Mouse (Mus musculus) MEL (cell line): ENCODE measurements around the gene Tbc1d1. TPM values are rescaled to one million over a fixed set of nuclear protein-coding genes. Genes with fewer than 3 reads are reported as not detected.

Experiments
- DNase-seq: peaks from one replicate; pipeline ENCODE4 v3.0.0; 2011; ENCODE audit warnings: low read depth, low spot score
- H3K27ac ChIP-seq: 2 replicates; pipeline ENCODE4 v1.5.1; 2012; ENCODE audit warnings: low read depth, mild to moderate bottlenecking, control low read depth, low read length, moderate library complexity; ENCODE audit not compliant: control insufficient read depth
- H3K27me3 ChIP-seq, 2 experiments: fragments of 150-350 bp in 1 of 2; sonication (generic) in 1 of 2; 2 replicates each; pipeline ENCODE4 v1.6.1; 2012; ENCODE audit warnings: low read length in 2 of 2, mild to moderate bottlenecking in 2 of 2, improper control_type of control experiment in 1 of 2, moderate library complexity in 1 of 2; ENCODE audit not compliant: insufficient read depth in 2 of 2, control insufficient read depth in 1 of 2
- H3K36me3 ChIP-seq, 2 experiments: 2 replicates each; pipeline ENCODE4 v1.6.1; 2012 to 2014; ENCODE audit warnings: low read length in 2 of 2, improper control_type of control experiment in 1 of 2, inconsistent platforms in 1 of 2, mild to moderate bottlenecking in 1 of 2; ENCODE audit not compliant: insufficient read depth in 2 of 2, control insufficient read depth in 1 of 2
- H3K4me1 ChIP-seq, 2 experiments: fragments of 150-350 bp in 1 of 2; sonication (generic) in 1 of 2; 2 replicates each; pipeline ENCODE4 v1.6.1; 2012; ENCODE audit warnings: low read length in 2 of 2, improper control_type of control experiment in 1 of 2, mild to moderate bottlenecking in 1 of 2; ENCODE audit not compliant: insufficient read depth in 2 of 2, control insufficient read depth in 1 of 2
- H3K4me3 ChIP-seq, 2 experiments: fragments of 150-350 bp in 1 of 2; sonication (generic) in 1 of 2; 2 replicates each; pipeline ENCODE4 v1.5.1; 2012; ENCODE audit warnings: low read depth in 2 of 2, low read length in 2 of 2, mild to moderate bottlenecking in 2 of 2, moderate library complexity in 2 of 2, control low read depth in 1 of 2, improper control_type of control experiment in 1 of 2; ENCODE audit not compliant: control insufficient read depth in 1 of 2, insufficient read depth in 1 of 2
- H3K79me2 ChIP-seq: 2 replicates; pipeline ENCODE4 v1.6.1; 2012; ENCODE audit warnings: mild to moderate bottlenecking, low read length, moderate library complexity; ENCODE audit not compliant: control insufficient read depth, poor library complexity, insufficient read depth
- H3K9ac ChIP-seq: 2 replicates; pipeline ENCODE4 v1.6.1; 2012; ENCODE audit warnings: low read depth, mild to moderate bottlenecking, control low read depth, low read length, moderate library complexity; ENCODE audit not compliant: control insufficient read depth, poor library complexity, severe bottlenecking
- H3K9me3 ChIP-seq: fragments of 150-350 bp; sonication (generic); replicated peaks from 2 replicates; pipeline ENCODE4 v1.6.1; 2012; ENCODE audit warnings: mild to moderate bottlenecking, low read length, improper control_type of control experiment, moderate library complexity; ENCODE audit not compliant: insufficient read depth
- ELF1 ChIP-seq: IDR thresholded peaks from 2 replicates; pipeline ENCODE4 v1.6.1; 2014; ENCODE audit warnings: low read depth, mild to moderate bottlenecking, inconsistent platforms, low read length, improper control_type of control experiment, moderate library complexity
- ETS1 ChIP-seq: IDR thresholded peaks from 2 replicates; pipeline ENCODE4 v1.6.1; 2012; ENCODE audit warnings: low read depth, mild to moderate bottlenecking, inconsistent platforms, low read length, improper control_type of control experiment, moderate library complexity
- JUND ChIP-seq: IDR thresholded peaks from 2 replicates; pipeline ENCODE4 v1.6.1; 2011; ENCODE audit warnings: low read depth, mild to moderate bottlenecking, improper control_type of control experiment, low read length
- MAFK ChIP-seq: IDR thresholded peaks from 2 replicates; pipeline ENCODE4 v1.6.1; 2011; ENCODE audit warnings: low read depth, mild to moderate bottlenecking, low read length, improper control_type of control experiment, borderline replicate concordance
- MEF2A ChIP-seq: IDR thresholded peaks from 2 replicates; pipeline ENCODE4 v1.6.1; 2014; ENCODE audit warnings: low read depth, mild to moderate bottlenecking, inconsistent platforms, low read length, improper control_type of control experiment; ENCODE audit not compliant: poor library complexity, insufficient replicate concordance, severe bottlenecking; ENCODE audit errors: extremely low read depth
- MYC ChIP-seq: IDR thresholded peaks from 2 replicates; pipeline ENCODE4 v1.6.1; 2011; ENCODE audit warnings: low read depth, mild to moderate bottlenecking, low read length, improper control_type of control experiment, moderate library complexity
- POLR2A ChIP-seq, 2 experiments: IDR thresholded peaks; 2 replicates each; pipeline ENCODE4 v1.6.1; 2011 to 2012; ENCODE audit warnings: low read length in 2 of 2, mild to moderate bottlenecking in 2 of 2, control low read depth in 1 of 2, improper control_type of control experiment in 1 of 2, low read depth in 1 of 2, moderate library complexity in 1 of 2; ENCODE audit not compliant: control insufficient read depth in 1 of 2, insufficient read depth in 1 of 2, poor library complexity in 1 of 2
- POLR2AphosphoS2 ChIP-seq: IDR thresholded peaks from 2 replicates; pipeline ENCODE4 v1.6.1; 2011; ENCODE audit warnings: low read length, improper control_type of control experiment
- RAD21 ChIP-seq: IDR thresholded peaks from 2 replicates; pipeline ENCODE4 v1.6.1; 2011; ENCODE audit warnings: mild to moderate bottlenecking, low read depth, low read length, improper control_type of control experiment
- RCOR1 ChIP-seq: IDR thresholded peaks from 2 replicates; pipeline ENCODE4 v1.6.1; 2012; ENCODE audit warnings: low read depth, mild to moderate bottlenecking, inconsistent platforms, low read length, improper control_type of control experiment
- SIN3A ChIP-seq: IDR thresholded peaks from 2 replicates; pipeline ENCODE4 v1.6.1; 2012; ENCODE audit warnings: low read length, improper control_type of control experiment, inconsistent platforms
- TAL1 ChIP-seq: IDR thresholded peaks from 2 replicates; pipeline ENCODE4 v1.6.1; 2012; ENCODE audit warnings: mild to moderate bottlenecking, inconsistent platforms, low read length, moderate library complexity, mixed read lengths
- TCF12 ChIP-seq: IDR thresholded peaks from 2 replicates; pipeline ENCODE4 v1.6.1; 2014; ENCODE audit warnings: low read depth, mild to moderate bottlenecking, inconsistent platforms, low read length, improper control_type of control experiment, moderate library complexity
- USF1 ChIP-seq: IDR thresholded peaks from 2 replicates; pipeline ENCODE4 v1.6.1; 2014; ENCODE audit warnings: low read depth, mild to moderate bottlenecking, inconsistent platforms, low read length, improper control_type of control experiment, moderate library complexity
- USF2 ChIP-seq, 2 experiments: IDR thresholded peaks; 2 replicates each; pipeline ENCODE4 v1.6.1; 2011 to 2012; ENCODE audit warnings: improper control_type of control experiment in 2 of 2, low read length in 2 of 2, borderline replicate concordance in 1 of 2, inconsistent platforms in 1 of 2, low read depth in 1 of 2, mild to moderate bottlenecking in 1 of 2; ENCODE audit not compliant: insufficient read depth in 1 of 2
- ZKSCAN1 ChIP-seq: IDR thresholded peaks from 2 replicates; pipeline ENCODE4 v1.6.1; 2012; ENCODE audit warnings: low read depth, mild to moderate bottlenecking, inconsistent platforms, low read length, improper control_type of control experiment, moderate library complexity
- ZMIZ1 ChIP-seq: IDR thresholded peaks from 2 replicates; pipeline ENCODE4 v1.6.1; 2012; ENCODE audit warnings: low read depth, mild to moderate bottlenecking, inconsistent platforms, low read length, improper control_type of control experiment, moderate library complexity
- polyA plus RNA-seq, 2 experiments: library from polyadenylated mRNA; stranded (reverse) in 1 of 2; unstranded in 1 of 2; fragments of >175 nt in 1 of 2; fragments of >200 nt in 1 of 2; gene quantifications; 2 replicates each; pipeline versions ENCODE4 v1.2.1 to v1.2.4; 2012; ENCODE audit warnings: low replicate concordance in 2 of 2, low read depth in 1 of 2; ENCODE audit not compliant: insufficient read length in 2 of 2, insufficient read depth in 1 of 2, missing spikeins in 1 of 2
- total RNA-seq: library from RNA; depleted of rRNA; stranded (reverse); fragments of 300-350 nt; gene quantifications from 2 replicates; pipeline ENCODE4 v1.2.3, GENCODE M21; 2012

The Tbc1d1 gene
- total and polyA plus RNA-seq, 3 experiments: 22.5 to 24.4 TPM; not detected in 1

GRCm38 (mm10) chr5:64149184-64150127 is 6.6 kb upstream of the Tbc1d1 start (continued):
- TF ChIP-seq POLR2AphosphoS2 (no peak), POLR2A (IDR thresholded peaks at IDR 0.05; ENCODE audit: control insufficient read depth in 1 of 2, insufficient read depth in 1 of 2, low read depth in 1 of 2, low read length in 2 of 2, poor library complexity in 1 of 2) (no peak), ZKSCAN1 (no peak), ETS1 (peak; percentile 52; the same call in 1 of the 2 replicates), MEF2A (no peak), MYC (no peak), TCF12 (peak; percentile 38), ELF1 (no peak), MAFK (no peak), USF1 (no peak), TAL1 (0 out of 2 replicates have a peak, but pooled peaks have one; percentile 3), ZMIZ1 (no peak), SIN3A (no peak), JUND (no peak), RCOR1 (no peak)

GRCm38 (mm10) chr5:64153319-64153718 is 2.8 kb upstream of the Tbc1d1 start:
- no peak overlapping the region for H3K4me3 ChIP-seq
- H3K9me3 ChIP-seq: no peaks in the 10 kb centered on the region
- no peaks in the 10 kb centered on the region; the same call in 1 of the 2 replicates for H3K79me2 ChIP-seq
- H3K36me3 ChIP-seq: peaks cover 0 to 22% of the 10 kb centered on the region in 2 experiments; a peak in 2 of 4 replicates
- DNase-seq: no peak
- H3K9ac ChIP-seq: no peak overlapping the region
- no peak overlapping the region for H3K27ac ChIP-seq
- no peaks in the 10 kb centered on the region for H3K27me3 ChIP-seq
- peaks cover 7 to 31% of the 10 kb centered on the region in 2 experiments for H3K4me1 ChIP-seq
- no peak for TF ChIP-seq RAD21
- TF ChIP-seq USF2 (IDR thresholded peaks at IDR 0.05; ENCODE audit: borderline replicate concordance in 1 of 2, insufficient read depth in 1 of 2, low read depth in 1 of 2, low read length in 2 of 2): no peak
